Mouse (Mus musculus) lung, postnatal 4 days (tissue): Measurements from ENCODE around the gene Anks1b.

Experiments used
- DNase-seq, 2 experiments: peaks; one replicate each; pipeline ENCODE4 v3.0.0; 2021

Anks1b gene

GRCm38 (mm10) chr10:89975431-89975841 lies 102.1 kb downstream of the Anks1b start:
- DNase-seq = no peak

DNA sequence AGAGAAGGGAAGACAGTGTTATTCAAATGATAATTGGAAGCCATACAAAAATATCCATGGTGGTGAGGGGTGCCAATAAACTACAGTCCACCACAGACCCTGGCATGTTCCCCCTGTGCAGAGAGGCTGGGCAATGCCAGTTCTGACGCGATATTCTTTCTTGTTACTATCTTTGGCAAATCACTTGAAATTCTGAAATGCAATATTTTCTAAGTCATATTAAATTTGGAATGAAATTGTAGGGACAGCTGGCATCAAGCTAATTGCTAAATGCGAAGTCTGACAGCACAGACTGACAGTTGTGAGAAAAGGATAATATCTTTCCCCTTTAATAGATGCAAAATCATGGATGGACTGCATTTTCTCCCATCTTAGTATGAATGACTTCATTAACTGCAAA lies 103.3 kb downstream of the Anks1b start:
- no peak for DNase-seq

GRCm38 (mm10) chr10:89994171-89994570 lies 120.9 kb downstream of the Anks1b start:
- no peak for DNase-seq

DNA sequence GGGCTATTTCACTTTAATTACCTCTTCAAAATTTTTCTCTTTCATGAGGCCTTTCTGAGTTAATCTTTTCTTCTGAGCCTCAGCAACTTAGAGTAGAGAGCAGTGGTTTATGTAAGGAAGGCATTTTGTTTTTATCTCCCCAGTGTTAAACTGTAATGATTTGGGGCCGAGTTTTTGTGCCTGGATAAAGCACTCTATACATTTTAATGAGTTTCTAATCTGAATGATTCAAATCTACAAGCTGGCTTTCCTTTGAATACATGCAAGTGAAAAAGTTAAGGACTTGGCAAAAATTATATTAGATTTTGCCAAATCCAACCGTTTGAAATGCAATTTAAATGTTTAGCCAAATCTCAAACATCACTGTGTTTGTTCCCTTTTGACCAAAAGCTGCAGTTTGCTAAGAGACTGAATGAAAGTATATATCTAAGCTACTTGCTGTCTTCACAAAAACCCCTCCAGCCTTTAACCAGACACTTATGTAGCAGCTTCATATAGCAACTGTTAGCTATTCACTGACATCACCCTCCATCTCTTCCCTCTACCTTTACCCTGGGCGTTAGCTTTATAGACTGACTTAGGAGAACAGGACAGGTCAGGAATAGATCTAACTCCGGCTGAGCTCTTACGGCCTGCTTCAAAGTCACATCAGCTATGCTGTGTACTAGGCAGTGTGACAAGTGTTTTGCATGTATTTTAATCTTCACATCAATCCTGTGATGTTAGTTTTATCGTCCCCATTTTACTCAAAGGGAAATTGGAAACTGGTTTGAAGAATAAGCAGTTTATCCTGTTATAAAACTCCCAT lies 122.5 kb downstream of the Anks1b start:
- no peak for DNase-seq

DNA sequence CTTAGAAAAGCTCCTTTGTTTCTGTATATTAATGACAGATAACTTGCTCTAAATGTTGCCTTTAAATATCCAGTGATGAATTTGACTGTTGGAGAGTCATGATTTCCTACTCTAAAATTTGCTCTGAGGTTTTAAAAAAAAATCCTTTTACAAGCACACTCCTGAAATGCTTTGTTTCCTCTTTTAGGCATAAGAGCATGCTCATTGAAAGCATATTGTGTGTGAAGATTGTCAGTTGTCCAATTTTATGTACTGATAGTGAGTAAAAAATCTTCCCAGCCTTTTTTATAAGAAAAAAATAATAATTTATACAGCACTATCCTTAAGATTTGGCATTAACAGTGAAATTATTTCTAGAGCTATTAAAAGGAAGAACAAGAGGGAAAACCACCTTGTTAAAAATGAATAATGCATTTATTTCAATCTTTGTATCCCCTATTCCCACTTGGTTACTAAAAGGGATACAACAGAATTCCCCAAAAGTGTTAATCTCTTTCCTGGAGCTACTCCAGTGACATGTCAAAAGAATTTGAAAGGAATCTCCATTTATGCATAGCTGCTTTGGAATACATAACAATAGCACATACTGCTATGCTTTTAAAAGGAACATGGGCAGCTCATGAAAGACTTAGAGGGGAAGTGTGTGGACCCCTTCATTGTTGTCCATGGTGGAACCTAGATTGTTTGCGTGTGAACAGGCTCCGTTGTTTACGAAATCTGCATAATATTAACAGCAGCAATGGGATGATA lies 130.8 kb downstream of the Anks1b start:
- no peak for DNase-seq

DNA sequence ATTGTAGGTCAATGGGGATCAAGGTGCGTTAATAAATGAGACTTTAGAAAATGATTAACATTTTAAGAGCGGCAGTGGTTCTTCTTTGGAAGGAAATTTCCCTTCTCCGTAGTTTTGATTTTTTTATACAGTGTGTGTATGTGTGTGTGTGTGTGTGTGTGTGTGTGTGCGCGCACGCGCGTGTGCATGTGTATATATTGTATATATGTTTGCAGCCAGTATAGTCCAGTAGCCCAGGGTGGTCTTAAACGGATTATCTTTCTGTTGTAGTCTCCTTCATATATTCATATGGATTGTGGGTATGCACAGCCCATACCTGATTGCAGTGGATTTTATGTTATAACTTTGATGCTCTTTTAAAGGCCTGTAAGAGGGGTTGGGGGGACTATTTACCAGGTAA lies 131.6 kb downstream of the Anks1b start:
- DNase-seq = no peak

- DNase-seq = no peak
These were observed 159.7 kb downstream of the Anks1b start for GRCm38 (mm10) chr10:90033037-90033436.

- no peak for DNase-seq
These were observed 170.0 kb downstream of the Anks1b start for GRCm38 (mm10) chr10:90043287-90043686.

DNA sequence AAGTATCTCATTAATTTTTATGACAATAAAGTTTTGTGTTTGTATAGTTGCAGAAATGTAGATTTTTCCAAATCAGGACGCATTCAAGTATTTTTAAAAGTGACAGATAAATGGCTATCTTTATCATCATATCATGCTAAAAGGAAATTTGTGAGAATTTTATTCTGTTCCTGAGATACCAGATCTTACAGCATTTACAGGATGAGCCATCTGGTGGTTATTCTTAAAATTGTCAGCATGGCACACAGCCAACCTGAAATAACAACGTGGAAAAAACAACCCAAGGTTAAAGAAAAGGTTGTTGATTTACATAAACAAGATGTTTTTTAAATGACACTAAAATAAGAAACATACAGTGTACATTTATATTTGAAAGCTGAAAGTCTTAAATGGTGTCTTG lies 170.5 kb downstream of the Anks1b start:
- DNase-seq = no peak

- peak in 1 of 2 experiments; percentile 36 for DNase-seq
These were observed 170.9 kb downstream of the Anks1b start for GRCm38 (mm10) chr10:90044229-90044628.

GRCm38 (mm10) chr10:90068651-90069050 lies 195.3 kb downstream of the Anks1b start:
- DNase-seq = no peak

- no peak for DNase-seq
These were observed 204.6 kb downstream of the Anks1b start for GRCm38 (mm10) chr10:90077930-90078329.

DNA sequence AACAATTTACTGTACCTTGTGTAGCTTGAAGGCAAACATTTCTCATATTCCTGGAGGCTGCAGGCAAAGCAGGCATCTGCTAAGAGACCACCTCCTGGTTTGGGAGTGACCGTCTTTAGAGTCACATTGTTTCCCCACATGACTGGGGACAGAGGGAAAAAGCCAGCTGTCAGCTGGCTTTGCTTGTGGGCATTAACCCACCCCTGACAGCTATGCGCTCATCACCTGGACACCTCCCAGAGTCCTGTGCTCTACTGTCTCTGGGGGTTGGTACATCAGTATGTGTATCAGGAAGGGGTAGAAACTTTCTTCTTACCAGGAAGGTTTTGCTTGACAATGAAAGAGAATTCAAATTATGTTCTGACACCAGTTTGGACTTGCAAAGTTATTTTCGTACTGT lies 207.8 kb downstream of the Anks1b start:
- DNase-seq = no peak

GRCm38 (mm10) chr10:90081630-90082029 lies 208.3 kb downstream of the Anks1b start:
- no peak for DNase-seq

GRCm38 (mm10) chr10:90093877-90094276 lies 220.6 kb downstream of the Anks1b start:
- no peak for DNase-seq

- peak; percentile 23 to 39 for DNase-seq
These were observed 239.4 kb downstream of the Anks1b start for GRCm38 (mm10) chr10:90112662-90113061.

DNA sequence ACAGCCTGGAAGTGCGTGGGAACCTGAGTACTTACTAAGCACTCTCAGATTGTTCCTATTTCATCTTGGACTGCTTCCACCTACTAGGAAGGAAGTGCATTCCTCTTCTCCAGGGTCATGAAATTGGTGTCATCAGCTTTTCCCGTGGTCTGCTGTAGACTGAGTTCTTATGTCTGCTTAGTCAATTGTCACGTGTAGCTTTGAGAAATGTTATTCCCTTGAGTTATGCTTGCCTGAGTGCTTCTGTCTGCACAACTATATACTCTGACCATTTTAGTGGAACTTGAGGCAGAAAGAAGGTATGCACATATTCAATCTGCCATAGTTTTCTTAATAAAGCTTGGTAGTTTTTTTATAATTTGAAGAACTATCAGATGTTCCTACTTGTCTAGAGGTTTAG lies 243.6 kb downstream of the Anks1b start:
- no peak for DNase-seq

- DNase-seq = no peak
These were observed 244.5 kb downstream of the Anks1b start for GRCm38 (mm10) chr10:90117836-90118235.

GRCm38 (mm10) chr10:90137538-90137937 lies 264.2 kb downstream of the Anks1b start:
- DNase-seq = no peak

GRCm38 (mm10) chr10:90140947-90141346 lies 267.6 kb downstream of the Anks1b start:
- no peak for DNase-seq

DNA sequence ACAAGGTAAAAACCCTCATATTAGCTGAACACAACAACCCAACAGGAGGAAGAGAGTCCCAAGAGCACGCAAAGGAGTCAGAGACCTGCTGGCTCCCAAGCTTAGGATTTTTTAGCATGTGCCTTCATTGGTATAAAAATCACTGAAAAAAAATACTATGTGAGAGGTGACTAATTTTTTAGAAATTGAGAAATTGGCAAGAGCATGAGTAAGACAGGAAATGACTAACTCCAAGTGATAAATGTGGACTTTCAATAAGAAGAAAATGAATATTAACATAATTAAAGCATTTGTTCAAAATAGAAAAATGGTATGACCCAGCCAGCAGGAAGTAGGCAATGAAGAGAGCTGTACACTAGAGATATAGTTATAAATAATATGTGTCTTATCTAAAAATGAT lies 271.1 kb downstream of the Anks1b start:
- DNase-seq = no peak

DNA sequence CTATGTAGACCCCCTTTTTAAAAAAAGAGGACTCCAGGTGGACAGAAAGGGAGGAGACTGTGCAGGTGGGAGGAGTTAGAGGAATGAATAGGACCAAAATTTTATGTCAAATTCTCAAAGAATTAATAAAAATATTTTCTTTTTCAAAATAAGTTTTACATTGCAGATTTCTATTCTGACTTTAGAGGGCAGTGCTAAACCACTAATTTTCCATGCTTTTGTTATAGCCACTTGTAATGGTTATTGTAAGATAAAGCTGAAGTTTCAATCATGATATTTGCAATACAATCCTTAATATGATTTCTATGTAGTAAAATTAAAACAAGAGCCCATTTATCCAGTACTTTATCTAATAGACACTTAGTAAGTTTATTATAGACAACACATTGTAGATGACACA lies 278.2 kb downstream of the Anks1b start:
- no peak for DNase-seq

DNA sequence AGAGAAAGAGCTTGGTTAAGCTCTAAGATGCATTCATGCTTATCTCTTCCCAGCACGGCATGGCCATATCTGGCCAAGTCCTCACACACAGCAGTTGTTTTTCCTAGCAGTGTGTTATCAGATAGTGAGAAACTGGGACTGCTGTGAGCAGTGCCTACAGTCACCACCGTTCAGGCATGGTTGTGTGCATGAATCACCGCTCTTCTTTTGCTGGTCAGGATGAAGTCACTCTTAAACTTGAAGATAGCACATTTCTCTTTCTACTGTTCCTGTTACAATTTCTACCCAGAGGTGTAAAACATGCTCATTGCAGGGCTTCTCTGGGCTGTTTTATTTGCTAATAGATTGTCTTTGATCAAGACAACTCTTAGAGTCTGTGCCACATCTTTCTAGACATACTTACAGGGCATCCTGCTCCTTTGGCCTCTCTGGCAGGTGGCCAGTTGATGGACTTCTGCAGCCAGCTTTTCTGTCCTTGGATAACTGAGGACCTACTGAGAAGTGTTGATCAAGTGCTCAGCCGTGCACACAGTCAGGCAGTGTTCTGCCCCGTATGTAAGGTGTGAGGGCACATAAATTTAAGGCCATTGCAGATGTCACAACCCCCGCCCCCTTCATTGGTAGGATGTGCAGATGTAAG lies 296.8 kb downstream of the Anks1b start:
- DNase-seq = no peak

DNA sequence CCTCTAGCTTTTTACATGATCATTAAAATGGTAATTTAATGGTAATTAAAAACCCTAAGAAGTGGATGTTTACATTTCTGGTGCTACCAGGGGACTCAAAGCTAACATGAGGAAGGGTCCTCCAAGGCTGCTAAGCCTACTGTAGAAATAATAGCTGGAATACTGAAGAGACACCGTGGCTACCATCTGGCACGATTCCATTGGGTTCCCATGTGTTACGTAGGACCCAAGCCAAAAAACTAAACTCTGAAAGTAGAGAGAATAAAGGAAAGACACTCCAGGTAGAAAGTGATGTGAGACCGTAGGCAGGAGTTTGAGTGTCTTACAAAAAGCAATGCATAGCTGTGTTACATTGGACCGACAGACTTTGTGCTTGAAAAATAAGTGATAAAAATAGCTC lies 317.1 kb downstream of the Anks1b start:
- DNase-seq = no peak
